Mouse (Mus musculus) urinary bladder, postnatal 14 days (tissue): ENCODE data around the gene Dohh.

Source experiments
- DNase-seq: peaks from one replicate; pipeline ENCODE4 v3.0.0; 2021; ENCODE audit warnings: low spot score

Dohh gene

GRCm38 (mm10) chr10:81356991-81357844, 27.0 kb upstream of the Dohh start, which contains the start of gene Mfsd12:
Gene Mfsd12, plus strand, starts transcription at chr10:81357491.
- DNase-seq: peak; percentile 93

DNA sequence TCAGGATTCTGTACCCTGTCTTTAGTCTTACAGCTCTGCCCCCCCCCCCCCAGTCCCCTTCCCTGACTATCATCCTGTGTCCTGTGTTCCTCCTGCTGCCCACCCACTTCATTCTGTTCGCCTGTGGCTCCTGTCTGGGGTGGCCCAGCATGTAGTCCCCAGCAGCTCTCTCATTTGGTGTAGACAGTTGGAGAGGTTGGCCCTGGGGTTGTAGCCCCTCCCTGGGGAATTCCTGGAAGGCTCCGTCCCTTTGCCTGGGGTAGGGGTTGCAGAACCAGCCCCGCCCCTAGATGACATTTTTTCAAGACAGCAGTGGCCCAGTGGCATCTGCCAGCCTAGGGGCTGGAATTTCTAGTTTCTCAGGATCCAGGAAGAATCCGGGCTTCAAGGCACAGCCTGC, 26.0 kb upstream of the Dohh start:
- DNase-seq: no peak

DNA sequence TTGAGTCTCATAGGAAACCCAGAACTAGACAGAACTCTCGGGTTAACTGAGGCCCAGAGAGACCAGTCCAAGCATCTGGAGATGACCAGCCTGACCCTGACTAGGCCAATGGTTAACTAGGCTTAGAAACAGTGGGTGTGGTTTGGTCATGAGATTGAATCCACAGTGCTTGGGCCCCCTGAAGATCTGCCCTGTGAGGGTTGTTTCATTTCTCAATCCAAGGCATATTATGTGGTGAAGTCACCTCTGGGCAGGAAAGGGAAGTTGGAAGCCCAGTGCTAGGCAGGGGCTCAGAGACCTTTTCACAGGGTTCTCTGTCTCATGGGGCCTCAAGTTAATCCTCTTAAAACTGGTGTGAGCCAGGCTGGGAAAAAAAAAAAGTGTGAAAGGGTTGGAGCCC, 25.4 kb upstream of the Dohh start:
- no peak for DNase-seq

GRCm38 (mm10) chr10:81360721-81361120, 23.5 kb upstream of the Dohh start:
- DNase-seq: no peak

GRCm38 (mm10) chr10:81362336-81362949, 21.8 kb upstream of the Dohh start:
- DNase-seq: no peak

DNA sequence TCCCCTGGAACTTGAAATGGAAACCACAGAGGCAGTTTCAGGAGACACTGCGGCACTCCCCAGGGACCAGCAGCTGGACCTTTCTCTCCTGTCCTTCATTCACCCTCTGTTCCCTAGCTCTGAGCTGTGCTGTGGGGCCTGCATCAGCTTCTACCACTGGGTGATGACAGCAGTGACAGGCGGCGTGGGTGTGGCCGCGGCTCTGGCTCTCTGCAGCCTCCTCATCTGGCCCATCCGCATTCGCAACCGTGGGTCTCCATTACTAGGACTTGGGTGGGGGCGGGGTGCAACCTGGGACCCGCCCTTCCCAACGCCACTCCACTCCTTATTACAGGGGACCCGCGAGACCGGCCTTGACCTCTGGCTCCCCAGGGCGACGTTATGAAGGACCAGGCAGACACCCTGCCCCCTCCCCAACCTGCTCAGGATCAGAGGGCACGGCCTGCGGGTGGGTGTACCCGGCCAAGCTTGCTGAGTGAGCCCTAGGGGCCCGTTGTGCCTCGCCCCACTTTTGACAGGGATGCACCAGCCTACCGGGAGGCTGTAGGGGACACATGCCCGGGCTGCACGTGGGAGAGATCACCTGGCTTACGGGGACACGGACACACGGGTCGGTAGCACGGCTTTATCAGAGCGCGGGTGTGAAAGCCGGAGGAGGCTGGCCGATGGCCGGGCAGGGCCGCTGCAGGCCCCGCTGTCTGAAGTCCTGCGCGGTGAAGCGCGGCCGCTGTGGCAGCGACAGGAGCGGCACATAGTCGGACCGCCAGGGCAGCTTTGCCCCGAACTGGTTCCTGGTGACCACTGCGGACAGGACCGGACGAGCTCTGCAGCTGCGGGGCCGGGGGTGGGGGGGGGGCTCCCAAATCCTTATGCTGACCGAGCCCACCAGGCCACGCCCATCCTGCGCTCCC, 20.5 kb upstream of the Dohh start:
- DNase-seq: no peak

- DNase-seq: peak; percentile 56
Measured at GRCm38 (mm10) chr10:81364666-81365065, 19.6 kb upstream of the Dohh start.

- DNase-seq: no peak
Measured at GRCm38 (mm10) chr10:81365073-81365472, 19.2 kb upstream of the Dohh start.

GRCm38 (mm10) chr10:81365672-81366476, 18.4 kb upstream of the Dohh start, which contains the start of gene 4930404N11Rik:
Gene 4930404N11Rik, minus strand, starts transcription at chr10:81365816.
- DNase-seq: no peak

GRCm38 (mm10) chr10:81366477-81367206, 17.6 kb upstream of the Dohh start:
- DNase-seq: no peak

GRCm38 (mm10) chr10:81367207-81367495, 17.1 kb upstream of the Dohh start:
- DNase-seq: no peak

GRCm38 (mm10) chr10:81375322-81375721, 8.9 kb upstream of the Dohh start:
- DNase-seq: no peak

DNA sequence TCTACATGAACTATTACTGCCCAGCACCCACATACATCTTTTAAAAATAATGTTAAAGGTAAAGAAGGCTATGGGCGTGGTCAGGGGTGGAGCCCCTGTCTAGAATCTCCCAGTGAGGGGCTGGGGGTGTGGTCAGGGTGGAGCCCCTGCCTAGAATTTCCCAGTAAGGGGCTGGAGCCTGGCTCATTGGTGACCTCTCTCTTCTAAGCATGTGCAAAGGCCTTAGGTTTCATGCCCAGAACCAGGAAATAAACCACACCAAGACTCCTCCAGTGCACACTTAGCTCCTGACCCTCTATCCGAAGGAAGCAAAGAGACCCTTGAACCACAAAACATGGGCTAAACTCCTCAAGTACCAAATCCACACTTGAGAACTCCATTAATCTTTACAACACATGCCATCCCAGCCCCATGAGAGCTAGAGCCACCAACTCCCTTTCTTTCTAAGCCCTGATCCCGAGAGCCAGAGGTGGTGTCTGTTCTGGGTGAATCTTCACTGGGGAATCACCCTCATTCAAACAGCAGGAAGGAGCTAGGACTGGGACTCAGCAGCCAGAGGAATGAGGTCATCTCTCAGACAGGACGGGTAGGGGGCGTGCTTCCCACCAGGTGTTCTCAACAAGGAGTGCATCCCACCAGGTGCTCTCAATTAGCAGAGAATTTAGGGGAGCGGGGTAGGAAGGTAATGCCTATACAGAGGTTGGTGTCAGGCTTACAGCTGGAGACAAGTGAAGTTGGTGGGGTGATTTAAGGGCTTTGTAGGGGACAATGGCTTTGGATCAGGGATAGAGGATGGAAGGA, 7.5 kb upstream of the Dohh start:
- DNase-seq: no peak

- no peak for DNase-seq
Measured at GRCm38 (mm10) chr10:81377362-81377664, 6.9 kb upstream of the Dohh start.

DNA sequence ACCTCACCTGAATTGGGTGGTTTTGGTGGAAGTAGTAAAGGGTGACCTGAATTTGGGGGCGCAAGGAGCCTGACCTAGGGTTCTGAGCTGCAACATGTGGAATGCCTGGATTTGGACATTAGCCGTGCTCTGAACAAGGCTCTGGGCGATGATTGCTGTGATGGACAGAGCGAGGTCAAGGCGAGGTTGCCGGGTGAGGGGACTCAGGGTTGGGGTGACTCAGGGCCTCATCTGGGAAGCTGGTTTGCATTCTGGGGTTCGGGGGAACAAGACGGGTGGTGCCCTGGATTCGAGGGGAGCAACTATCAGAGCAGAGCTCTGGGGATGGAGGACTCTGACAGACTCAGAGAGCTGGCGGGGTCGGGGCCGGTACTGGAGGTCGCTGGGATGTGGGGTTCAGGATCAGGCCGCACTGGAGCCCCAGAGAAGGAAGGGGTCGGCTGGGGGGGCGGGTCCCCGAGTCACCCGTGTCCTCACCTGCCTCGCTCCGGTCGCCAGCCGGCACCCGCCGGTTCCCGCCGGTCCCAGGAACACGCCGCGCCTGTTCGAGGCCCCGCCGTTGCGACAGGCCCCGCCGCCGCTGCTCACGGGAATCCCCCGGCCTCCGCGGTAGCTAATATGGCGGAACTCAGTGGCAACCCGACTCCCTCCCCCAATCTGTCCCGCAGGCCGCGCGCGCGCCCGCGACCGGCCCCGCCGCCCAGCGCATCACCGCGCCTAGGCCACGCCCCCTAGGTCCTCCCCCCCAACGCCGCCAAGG, 6.3 kb upstream of the Dohh start, which contains the start of gene Fzr1:
Fzr1 (minus strand) TSS at position 724 of the 760 bp plus-strand sequence.
- DNase-seq: no peak

GRCm38 (mm10) chr10:81378553-81379182, 5.6 kb upstream of the Dohh start:
- peak; percentile 100 for DNase-seq

GRCm38 (mm10) chr10:81379183-81379553, 5.1 kb upstream of the Dohh start:
- no peak for DNase-seq

DNA sequence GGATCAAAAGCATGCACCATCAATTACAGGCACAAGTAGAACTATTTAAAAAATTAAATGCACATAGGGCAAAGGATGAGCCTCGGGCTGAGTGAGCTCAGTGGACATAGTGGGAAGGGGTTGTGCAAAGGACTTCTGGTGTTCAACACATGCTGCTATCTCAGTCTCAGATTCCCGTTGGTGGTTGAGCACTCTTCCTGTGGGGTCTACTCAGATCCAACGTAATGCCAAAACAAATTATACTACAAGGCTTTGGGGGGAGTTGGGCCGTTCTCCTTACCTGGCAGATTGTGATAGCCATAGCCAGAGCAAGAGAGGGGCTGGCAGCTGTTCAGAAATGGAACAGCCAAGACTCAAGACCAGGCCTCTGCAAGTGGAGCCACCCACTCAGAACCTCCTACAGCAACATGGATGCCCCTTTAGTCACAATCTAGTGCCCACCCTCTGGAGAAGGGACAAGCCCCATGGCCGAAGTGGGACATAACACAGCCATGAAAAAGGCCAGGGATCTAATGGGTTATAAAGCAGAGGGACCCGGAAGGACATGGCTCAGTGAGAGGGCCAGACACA, 4.3 kb upstream of the Dohh start:
- DNase-seq: no peak

DNA sequence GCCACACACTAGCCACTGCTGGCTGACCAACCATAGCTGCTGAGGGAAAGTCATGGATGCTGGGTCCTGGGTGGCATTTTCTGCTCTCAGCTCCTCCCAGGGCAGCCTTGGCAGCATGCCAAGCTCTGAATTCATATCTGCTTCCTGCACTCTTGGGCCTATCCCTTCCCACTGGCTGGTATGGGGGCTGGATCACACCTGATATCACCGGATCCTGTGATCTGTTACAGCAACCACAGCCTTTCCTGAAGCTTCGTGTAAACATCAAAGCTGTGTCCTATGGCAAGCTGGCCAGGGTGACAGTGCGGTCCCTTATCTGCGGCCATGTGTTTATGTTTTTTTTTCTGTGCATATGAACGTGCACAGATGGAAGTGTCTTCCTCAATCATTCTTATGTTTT, 2.2 kb upstream of the Dohh start:
- DNase-seq: no peak
